Mouse (Mus musculus) heart, embryonic 10.5 days (tissue): ENCODE results near the gene Lman2l. TPM values are rescaled to one million over a fixed set of nuclear protein-coding genes. Genes with fewer than 3 reads are reported as not detected.

Source experiments
- DNase-seq: peaks from one replicate; pipeline ENCODE4 v3.0.0-alpha.2; 2017; ENCODE audit warnings: low spot score
- H3K27ac ChIP-seq: fragments of 300-500 bp; sonication (generic); 2 replicates; pipeline ENCODE4 v1.5.1; 2016; ENCODE audit warnings: mild to moderate bottlenecking
- H3K27me3 ChIP-seq: fragments of 300-500 bp; sonication (generic); 2 replicates; pipeline ENCODE4 v1.6.1; 2016; ENCODE audit warnings: mild to moderate bottlenecking; ENCODE audit not compliant: poor library complexity, insufficient read depth, severe bottlenecking
- H3K36me3 ChIP-seq: fragments of 300-500 bp; sonication (generic); 2 replicates; pipeline ENCODE4 v1.6.1; 2016; ENCODE audit warnings: mild to moderate bottlenecking, moderate library complexity
- H3K4me1 ChIP-seq: fragments of 300-500 bp; sonication (generic); 2 replicates; pipeline ENCODE4 v1.6.1; 2016; ENCODE audit warnings: mild to moderate bottlenecking
- H3K4me3 ChIP-seq: fragments of 300-500 bp; sonication (generic); 2 replicates; pipeline ENCODE4 v1.5.1; 2016; ENCODE audit warnings: mild to moderate bottlenecking, moderate library complexity
- H3K9me3 ChIP-seq: fragments of 300-500 bp; sonication (generic); 2 replicates; pipeline ENCODE4 v1.6.1; 2016; ENCODE audit warnings: mild to moderate bottlenecking, moderate library complexity
- WGBS: fragments of 180-500 bp; shearing (Covaris S2); methylation state at CpG from one replicate; pipeline ENCODE4 v1.1.7; 2016; 5-methylcytosine and 5-hydroxymethylcytosine counted together
- polyA plus RNA-seq: library from polyadenylated mRNA; unstranded; fragments of >200 nt; fragmentation: Nextera tagmentation; extraction: Ambion mirVana; gene quantifications from 2 replicates; pipeline ENCODE4 v1.2.1, GENCODE M21; 2016

Gene Lman2l
- polyA plus RNA-seq, 1 experiment from 2014 or later: 53.7 TPM

DNA sequence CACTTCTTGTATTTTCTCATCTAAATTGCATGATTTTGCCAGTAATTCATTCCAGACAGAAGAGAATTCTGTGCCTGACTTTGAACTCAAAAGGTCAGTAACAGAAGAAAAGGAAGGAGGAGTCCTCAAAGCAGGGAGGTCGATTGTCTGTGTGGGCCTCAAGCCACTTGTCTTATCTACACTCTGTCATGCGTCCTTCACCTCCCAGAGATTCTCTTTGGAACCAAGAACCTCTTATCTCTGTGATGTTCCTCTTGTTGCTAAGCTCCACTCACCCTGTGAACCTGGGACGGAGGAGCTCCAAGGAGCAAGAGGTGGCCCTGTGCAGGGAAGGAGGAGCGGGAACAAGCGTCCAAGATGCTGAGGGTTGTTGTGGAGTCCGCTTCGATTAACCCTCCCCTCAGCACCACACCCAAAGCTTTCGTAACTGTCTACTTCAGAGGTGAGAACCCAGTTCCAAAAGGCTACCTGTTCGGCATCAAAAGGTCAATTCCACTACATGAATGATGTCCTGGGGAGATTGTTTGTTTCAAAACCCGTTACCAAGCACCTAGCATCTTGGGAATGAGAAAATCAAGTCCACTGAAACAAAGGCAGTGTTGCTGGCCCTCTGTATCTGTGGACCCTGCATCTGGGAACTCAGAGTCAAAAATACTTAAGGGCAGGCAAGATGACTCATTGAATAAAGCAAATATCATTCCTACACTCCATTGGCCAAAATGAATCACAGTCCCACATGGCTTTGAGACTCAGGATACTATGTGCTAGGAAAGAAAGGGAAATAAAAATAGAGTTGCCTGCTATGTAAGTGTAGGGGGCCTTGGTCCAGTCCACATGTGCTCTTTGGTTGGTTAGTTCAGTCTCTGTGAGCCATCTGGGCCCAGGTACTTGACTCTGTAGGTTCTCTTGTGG lies 72.9 kb downstream of the Lman2l start, which contains the start of gene Fer1l5:
Fer1l5 (plus strand) TSS at position 358 of the 912 bp plus-strand sequence.
- 0 out of 2 replicates have a peak, but pooled peaks cover 8% of the 10 kb centered on the region for H3K27me3 ChIP-seq
- peaks cover 14% of the 10 kb centered on the region; the same call in 1 of the 2 replicates for H3K4me1 ChIP-seq
- H3K4me3 ChIP-seq: no peak within 1 kb of the TSS
- H3K36me3 ChIP-seq: no peaks in the 10 kb centered on the region
- DNase-seq: no peak
- no peaks in the 10 kb centered on the region for H3K9me3 ChIP-seq
- H3K27ac ChIP-seq: no peak within 1 kb of the TSS
- 55% methylated on average over 10 of the region's 10 CpGs for WGBS

DNA sequence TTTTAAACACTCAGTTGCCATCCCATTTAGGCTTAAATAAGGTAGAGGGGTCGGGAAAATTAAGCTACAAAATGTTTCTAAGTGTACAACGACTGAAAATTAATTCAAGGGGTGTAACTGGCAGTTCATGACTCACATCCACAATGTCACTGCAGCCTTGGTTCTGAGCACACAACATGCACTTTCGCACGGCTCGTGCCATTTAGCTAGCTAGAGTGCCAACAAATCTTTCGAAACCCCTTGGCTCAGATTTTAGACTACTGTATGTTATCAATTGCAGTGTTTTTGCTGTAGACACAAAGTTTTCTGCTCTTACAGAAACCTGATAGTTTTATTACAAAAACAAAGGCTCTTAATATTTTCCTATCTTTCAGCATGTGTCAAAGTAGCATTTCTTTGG lies 74.2 kb downstream of the Lman2l start:
- WGBS: 84% methylated on average over 6 of the region's 6 CpGs
- H3K4me1 ChIP-seq: peaks cover 14% of the 10 kb centered on the region; the same call in 1 of the 2 replicates

More for the DNA sequence above, 74.2 kb downstream of the Lman2l start:
- H3K27me3 ChIP-seq: 0 out of 2 replicates have a peak, but pooled peaks cover 8% of the 10 kb centered on the region
- peaks cover 7% of the 10 kb centered on the region for H3K36me3 ChIP-seq
- H3K9me3 ChIP-seq: no peaks in the 10 kb centered on the region
- H3K27ac ChIP-seq: no peak overlapping the region
- DNase-seq: no peak
- H3K4me3 ChIP-seq: no peak overlapping the region

Other genes with a start within 250 kb of the Lman2l start
- gene Uggt1, start 200.6 kb downstream of the Lman2l start, polyA plus RNA-seq: 45.8 and 51.9 TPM in 2 replicates
- 1.6 and 2.3 TPM in 2 replicates for gene Neurl3, start 170.6 kb downstream of the Lman2l start, polyA plus RNA-seq
- gene Arid5a, start 137.5 kb downstream of the Lman2l start, polyA plus RNA-seq: 5.3 and 6.7 TPM in 2 replicates
- gene Kansl3, start 76.1 kb downstream of the Lman2l start, polyA plus RNA-seq: 46.7 and 52.1 TPM in 2 replicates
- 0.74 and 1.3 TPM in 2 replicates for gene Fer1l5, start 73.0 kb downstream of the Lman2l start, polyA plus RNA-seq
- gene Cnnm4, start 26.3 kb upstream of the Lman2l start, polyA plus RNA-seq: 7.1 and 8.6 TPM in 2 replicates
- gene Cnnm3, start 66.6 kb upstream of the Lman2l start, polyA plus RNA-seq: 1.5 and 2.5 TPM in 2 replicates
- gene Ankrd23, start 91.6 kb upstream of the Lman2l start, polyA plus RNA-seq: 16.7 and 19.0 TPM in 2 replicates
- 0.20 and 1.0 TPM in 2 replicates for gene Gm42417, start 94.2 kb upstream of the Lman2l start, polyA plus RNA-seq
- gene Ankrd39, start 102.2 kb upstream of the Lman2l start, polyA plus RNA-seq: 23.9 and 24.5 TPM in 2 replicates
- 12.2 and 15.2 TPM in 2 replicates for gene Sema4c, start 113.1 kb upstream of the Lman2l start, polyA plus RNA-seq
- gene Fam178b, start 237.9 kb upstream of the Lman2l start, polyA plus RNA-seq: 1.8 and 4.1 TPM in 2 replicates
- gene Cox5b, start 246.2 kb upstream of the Lman2l start, polyA plus RNA-seq: 894 and 1,099 TPM in 2 replicates